Mouse (Mus musculus) heart, embryonic 14.5 days (tissue): ENCODE results near the gene Oaz3. TPM values are rescaled to one million over a fixed set of nuclear protein-coding genes. Genes with fewer than 3 reads are reported as not detected.

Experiments used
- ATAC-seq: fragments of 200-750 bp; cut with Nextera tagmentation; 2 replicates; pipeline ENCODE4 v1.8.0; 2017; ENCODE audit warnings: low read depth, moderate TSS enrichment; ENCODE audit not compliant: insufficient number of reproducible peaks, insufficient read depth, low FRiP score
- H3K27ac ChIP-seq, 2 experiments: fragments of 200-500 bp in 1 of 2; fragments of 300-500 bp in 1 of 2; sonication (generic) in 1 of 2; replicated peaks in 1 of 2; 2 replicates each; pipeline ENCODE4 v1.5.1; 2012 to 2014; ENCODE audit warnings: low read depth in 2 of 2, low read length in 2 of 2, control low read depth in 1 of 2, mild to moderate bottlenecking in 1 of 2, mixed read lengths in 1 of 2; ENCODE audit not compliant: control insufficient read depth in 1 of 2, insufficient read depth in 1 of 2
- H3K27me3 ChIP-seq: fragments of 300-500 bp; sonication (generic); 2 replicates; pipeline ENCODE4 v1.6.1; 2014; ENCODE audit warnings: mild to moderate bottlenecking, low read length, control low read depth; ENCODE audit not compliant: control insufficient read depth, insufficient read depth
- H3K36me3 ChIP-seq: fragments of 300-500 bp; sonication (generic); 2 replicates; pipeline ENCODE4 v1.6.1; 2014; ENCODE audit warnings: mild to moderate bottlenecking, control low read depth, low read length, mixed read lengths; ENCODE audit not compliant: control insufficient read depth, insufficient read depth
- H3K4me1 ChIP-seq, 2 experiments: fragments of 200-500 bp in 1 of 2; fragments of 300-500 bp in 1 of 2; sonication (generic) in 1 of 2; 2 replicates each; pipeline ENCODE4 v1.6.1; 2012 to 2014; ENCODE audit warnings: low read length in 2 of 2, control low read depth in 1 of 2, mixed read lengths in 1 of 2; ENCODE audit not compliant: control insufficient read depth in 2 of 2, insufficient read depth in 2 of 2
- H3K4me2 ChIP-seq: fragments of 300-500 bp; sonication (generic); 2 replicates; pipeline ENCODE4 v1.6.1; 2014; ENCODE audit warnings: mild to moderate bottlenecking, low read length
- H3K4me3 ChIP-seq, 2 experiments: fragments of 200-500 bp in 1 of 2; fragments of 300-500 bp in 1 of 2; sonication (generic) in 1 of 2; 2 replicates each; pipeline ENCODE4 v1.5.1; 2012 to 2014; ENCODE audit warnings: low read length in 2 of 2, mild to moderate bottlenecking in 2 of 2, control low read depth in 1 of 2, low read depth in 1 of 2, moderate library complexity in 1 of 2; ENCODE audit not compliant: control insufficient read depth in 1 of 2, insufficient read depth in 1 of 2
- H3K9ac ChIP-seq: fragments of 300-500 bp; sonication (generic); 2 replicates; pipeline ENCODE4 v1.6.1; 2014; ENCODE audit warnings: mild to moderate bottlenecking, low read length
- H3K9me3 ChIP-seq: fragments of 300-500 bp; sonication (generic); 2 replicates; pipeline ENCODE4 v1.6.1; 2016; ENCODE audit warnings: low read length, control low read depth; ENCODE audit not compliant: control insufficient read depth
- WGBS: fragments of 180-500 bp; shearing (Covaris S2); extraction: QIAGEN DNeasy Blood & Tissue Kit; methylation state at CpG from one replicate; pipeline ENCODE4 v1.1.7; 2014; 5-methylcytosine and 5-hydroxymethylcytosine counted together
- polyA plus RNA-seq: library from polyadenylated mRNA; unstranded; fragments of >200 nt; fragmentation: Nextera tagmentation; extraction: Ambion mirVana; gene quantifications from 2 replicates; pipeline ENCODE4 v1.2.1, GENCODE M21; 2014

Gene Oaz3
- polyA plus RNA-seq, 1 experiment from 2014 or later: 0.53 TPM

DNA sequence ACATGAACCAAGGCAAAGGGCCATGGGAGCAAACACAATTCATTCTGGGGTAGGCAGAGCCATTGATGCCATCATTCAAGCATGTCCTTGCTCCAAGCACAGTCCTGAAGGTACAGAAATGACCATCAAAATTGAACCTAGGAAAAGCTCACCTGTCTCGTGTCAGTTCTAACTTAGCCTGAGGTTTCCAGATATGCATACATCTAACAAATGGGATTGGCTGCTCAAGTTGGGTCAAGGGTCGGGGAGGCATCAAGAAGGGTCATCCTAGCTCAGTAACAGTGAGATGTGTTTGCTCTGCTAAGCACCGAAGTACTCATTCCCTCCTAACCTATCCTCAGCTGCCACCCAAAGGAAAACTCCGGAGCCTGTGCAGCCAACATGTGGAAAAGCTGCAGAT lies 46.9 kb downstream of the Oaz3 start:
- WGBS: 71% methylated on average over 4 of the region's 4 CpGs
- Histone ChIP-seq H3K9me3 (no peaks in the 10 kb centered on the region), H3K4me3 (no peak overlapping the region), H3K4me2 (no peak overlapping the region), H3K27me3 (peaks cover 53% of the 10 kb centered on the region), H3K36me3 (no peaks in the 10 kb centered on the region), H3K4me1 (no peaks in the 10 kb centered on the region), H3K27ac (no peak overlapping the region), H3K9ac (no peak overlapping the region)
- no peak for ATAC-seq

GRCm38 (mm10) chr3:94396336-94396735 lies 47.4 kb downstream of the Oaz3 start:
- Histone ChIP-seq H3K9me3 (no peaks in the 10 kb centered on the region), H3K27ac (no peak overlapping the region), H3K4me1 (no peaks in the 10 kb centered on the region), H3K27me3 (peaks cover 48% of the 10 kb centered on the region), H3K36me3 (no peaks in the 10 kb centered on the region), H3K4me3 (no peak overlapping the region), H3K4me2 (no peak overlapping the region), H3K9ac (no peak overlapping the region)
- WGBS: 66% methylated on average over 1 of the region's 1 CpGs
- ATAC-seq: no peak

- no peak for ATAC-seq
- 69% methylated on average over 4 of the region's 4 CpGs for WGBS
These were observed 50.7 kb downstream of the Oaz3 start for GRCm38 (mm10) chr3:94393049-94393448.

DNA sequence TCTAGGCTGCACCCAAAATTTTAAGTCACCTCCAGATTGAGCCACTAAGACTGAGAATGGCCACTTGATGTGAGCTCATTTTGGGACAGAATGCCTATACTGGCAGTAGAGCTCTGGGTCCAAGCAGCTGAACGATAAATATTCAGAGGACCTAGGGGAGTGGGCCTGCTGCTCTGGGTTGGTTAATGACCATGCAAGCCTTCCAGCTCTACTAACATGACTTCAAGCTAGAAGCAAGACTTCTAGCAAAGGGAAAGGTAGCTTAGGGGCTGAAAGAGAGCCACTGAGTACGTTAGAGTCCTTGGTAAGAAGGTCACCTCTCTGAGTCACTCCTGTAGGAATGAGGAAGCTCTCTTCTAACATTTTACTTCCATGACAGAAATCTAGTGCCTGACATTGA lies 51.6 kb downstream of the Oaz3 start:
- no peaks in the 10 kb centered on the region for H3K9me3 ChIP-seq
- no peaks in the 10 kb centered on the region for H3K4me1 ChIP-seq
- H3K36me3 ChIP-seq: no peaks in the 10 kb centered on the region
- no peak overlapping the region for H3K4me2 ChIP-seq
- no peak for ATAC-seq
- H3K27me3 ChIP-seq: peaks cover 7% of the 10 kb centered on the region
- H3K4me3 ChIP-seq: no peak overlapping the region
- WGBS: 68% methylated on average over 2 of the region's 2 CpGs
- H3K9ac ChIP-seq: no peak overlapping the region
- H3K27ac ChIP-seq: no peak overlapping the region

More at GRCm38 (mm10) chr3:94393049-94393448, 50.7 kb downstream of the Oaz3 start:
- Histone ChIP-seq H3K9ac (no peak overlapping the region), H3K4me1 (no peaks in the 10 kb centered on the region), H3K27me3 (peaks cover 16% of the 10 kb centered on the region), H3K4me3 (no peak overlapping the region), H3K9me3 (no peaks in the 10 kb centered on the region), H3K36me3 (no peaks in the 10 kb centered on the region), H3K4me2 (no peak overlapping the region), H3K27ac (no peak overlapping the region)

- ATAC-seq: no peak
- Histone ChIP-seq H3K36me3 (no peaks in the 10 kb centered on the region), H3K4me3 (no peak overlapping the region), H3K4me1 (no peaks in the 10 kb centered on the region), H3K27ac (no peak overlapping the region), H3K27me3 (no peaks in the 10 kb centered on the region), H3K4me2 (no peak overlapping the region), H3K9me3 (no peaks in the 10 kb centered on the region), H3K9ac (no peak overlapping the region)
- WGBS: 75% methylated on average over 5 of the region's 5 CpGs
These were observed 52.7 kb downstream of the Oaz3 start for GRCm38 (mm10) chr3:94391001-94391400.

DNA sequence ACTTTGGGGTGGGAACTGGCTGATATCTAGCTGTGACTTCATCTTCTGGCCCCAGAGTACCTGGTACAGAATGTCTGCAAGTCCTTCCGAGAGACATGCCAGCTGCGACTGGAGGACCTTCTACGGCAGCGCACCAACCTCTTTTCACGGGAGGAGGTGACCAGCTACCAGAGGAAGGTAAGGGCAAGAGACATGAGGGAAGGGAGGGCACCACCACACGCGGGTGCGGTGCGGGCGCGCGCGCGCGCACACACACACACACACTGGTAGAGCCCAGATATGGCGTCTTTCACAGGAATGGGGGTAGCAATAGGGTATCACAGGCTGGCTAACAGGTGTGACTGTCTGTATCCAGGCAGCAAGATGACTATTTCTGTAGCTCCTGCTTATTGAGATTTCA lies 54.3 kb downstream of the Oaz3 start:
- no peaks in the 10 kb centered on the region for H3K4me1 ChIP-seq
- H3K4me3 ChIP-seq: no peak overlapping the region
- no peak overlapping the region for H3K9ac ChIP-seq
- H3K4me2 ChIP-seq: no peak overlapping the region
- no peak overlapping the region for H3K27ac ChIP-seq
- 91% methylated on average over 16 of the region's 16 CpGs for whole genome bisulfite sequencing
- H3K36me3 ChIP-seq: no peaks in the 10 kb centered on the region
- H3K27me3 ChIP-seq: no peaks in the 10 kb centered on the region
- no peaks in the 10 kb centered on the region for H3K9me3 ChIP-seq
- ATAC-seq: no peak

DNA sequence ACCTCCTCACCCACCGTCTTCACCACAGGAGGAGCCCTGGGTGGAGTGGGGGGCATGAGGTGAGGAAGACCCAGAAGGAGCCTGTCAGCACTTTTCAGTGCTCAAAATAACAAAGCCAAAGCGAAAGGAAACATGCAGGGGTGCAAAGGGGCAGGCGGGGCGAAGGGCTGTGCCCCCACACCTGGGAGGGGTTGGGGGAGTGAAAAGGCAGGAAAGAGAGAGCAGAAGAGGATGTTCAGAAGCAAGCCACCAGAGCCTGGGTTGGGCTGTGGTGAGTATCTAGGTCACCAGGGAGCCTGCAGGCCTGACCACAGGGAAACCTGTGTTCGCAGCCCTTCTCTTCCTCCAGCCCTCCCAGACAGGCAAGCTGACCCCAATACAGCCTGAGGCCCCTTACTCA lies 55.7 kb downstream of the Oaz3 start:
- Histone ChIP-seq H3K4me3 (no peak overlapping the region), H3K36me3 (no peaks in the 10 kb centered on the region), H3K4me2 (no peak overlapping the region), H3K4me1 (no peaks in the 10 kb centered on the region), H3K9ac (no peak overlapping the region), H3K27ac (no peak overlapping the region), H3K27me3 (no peaks in the 10 kb centered on the region), H3K9me3 (no peaks in the 10 kb centered on the region)
- 46% methylated on average over 5 of the region's 5 CpGs for WGBS
- ATAC-seq: no peak

- H3K9me3 ChIP-seq: no peaks in the 10 kb centered on the region
- H3K9ac ChIP-seq: no peak overlapping the region
- no peak overlapping the region for H3K27ac ChIP-seq
- no peaks in the 10 kb centered on the region for H3K27me3 ChIP-seq
- H3K4me3 ChIP-seq: no peak overlapping the region
- 82% methylated on average over 10 of the region's 10 CpGs for WGBS
- no peaks in the 10 kb centered on the region for H3K4me1 ChIP-seq
- ATAC-seq: no peak
- no peak overlapping the region for H3K4me2 ChIP-seq
- H3K36me3 ChIP-seq: no peaks in the 10 kb centered on the region
These were observed 56.3 kb downstream of the Oaz3 start for GRCm38 (mm10) chr3:94387391-94387790.
